Mouse (Mus musculus) embryo, embryonic 10.5 days (tissue): Measurements from ENCODE around the gene Cdt1.
A peak's percentile ranks its signal among the peaks of the same experiment; 100 is the strongest.

Source experiments
- DNase-seq: peaks from one replicate; pipeline ENCODE4 v3.0.0-alpha.2; 2015; ENCODE audit warnings: low spot score

Cdt1 gene

GRCm38 (mm10) chr8:122574264-122574663 lies 6.4 kb downstream of the Cdt1 start:
- no peak for DNase-seq

- no peak for DNase-seq
Observed at GRCm38 (mm10) chr8:122574667-122575251, 6.9 kb downstream of the Cdt1 start.

DNA sequence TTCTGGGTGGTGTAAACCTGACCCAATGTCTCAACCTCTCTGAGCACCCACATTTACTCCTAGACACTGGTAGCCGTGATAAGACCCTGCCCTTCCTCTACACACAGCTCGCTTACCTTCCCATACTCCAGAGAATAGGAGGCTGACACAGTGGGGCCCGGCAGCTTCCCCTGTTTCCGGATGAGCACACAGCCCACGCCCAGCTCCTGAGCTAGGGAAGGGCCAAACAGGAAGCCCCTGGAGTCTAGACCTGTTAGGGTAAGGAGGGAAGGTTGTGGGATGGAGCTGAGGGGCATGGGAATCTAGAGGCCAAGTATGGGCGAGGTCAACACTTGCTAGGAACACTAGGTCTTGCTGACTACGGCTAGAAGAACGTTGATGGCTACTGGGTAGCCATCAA lies 7.5 kb downstream of the Cdt1 start:
- DNase-seq = no peak

DNA sequence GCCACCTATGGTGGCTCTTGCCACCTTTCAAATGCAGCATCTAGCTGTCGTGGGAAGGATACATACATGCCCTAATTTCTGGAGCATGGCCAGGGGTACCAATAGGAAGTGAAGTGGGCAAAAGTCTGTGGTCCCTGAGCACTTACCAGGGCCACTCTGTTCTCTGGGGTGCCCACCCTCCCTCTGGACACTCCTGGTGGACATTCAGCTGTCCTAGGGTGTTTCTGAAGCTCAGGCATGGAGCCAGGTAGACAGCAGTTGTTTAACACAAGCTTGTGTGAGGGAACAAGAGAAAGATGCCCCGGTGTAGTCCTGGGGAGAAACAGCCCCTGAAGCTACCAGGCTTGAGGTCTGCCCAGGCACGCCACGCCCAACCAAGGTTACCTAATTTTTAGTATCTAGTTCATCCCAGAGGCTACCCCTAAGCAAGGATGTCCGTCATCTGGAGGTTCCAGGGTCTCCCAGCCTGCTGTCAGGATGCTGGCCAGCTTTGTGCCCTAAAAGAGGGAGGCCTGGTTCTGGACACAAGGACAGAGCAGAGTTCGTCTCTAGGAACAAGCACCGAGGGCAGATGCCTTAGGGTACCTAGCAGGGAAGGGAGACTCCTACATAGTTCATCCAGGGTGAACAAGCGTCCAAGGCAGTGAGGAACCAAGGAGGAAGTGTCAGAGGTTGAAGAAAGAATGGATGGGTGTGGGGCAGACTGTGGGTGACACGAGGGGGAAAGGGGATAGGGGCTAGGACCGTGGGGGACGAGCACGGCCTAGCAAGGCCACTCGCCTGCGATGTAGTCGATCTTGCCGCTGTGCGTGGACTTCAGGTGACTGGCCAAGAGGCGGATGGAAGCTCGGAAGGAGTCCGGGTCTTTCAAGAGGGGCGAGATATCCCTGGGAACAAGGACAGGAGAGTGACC lies 8.2 kb downstream of the Cdt1 start:
- DNase-seq = no peak

DNA sequence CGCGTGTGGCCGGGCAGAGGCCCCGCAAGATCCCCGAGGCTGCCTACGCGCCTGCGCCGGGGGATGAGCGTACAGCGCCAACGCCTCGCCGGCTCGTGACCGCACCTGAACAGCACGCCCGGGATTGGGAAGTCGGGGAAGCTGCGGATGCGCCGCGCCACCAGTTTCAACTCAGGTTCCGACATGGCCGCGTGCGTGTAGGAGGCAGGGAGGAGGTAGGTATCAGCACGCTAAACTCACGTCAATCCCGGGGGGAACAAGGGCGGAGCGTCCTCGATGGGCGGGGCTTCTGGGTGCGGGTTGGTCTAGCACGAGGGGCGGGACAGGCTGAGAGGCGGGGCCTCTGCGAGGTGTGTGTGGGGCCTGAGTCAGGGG lies 8.8 kb downstream of the Cdt1 start, which contains the start of gene Aprt:
Gene Aprt (minus strand): TSS at position 262 of the 375 bp plus-strand sequence.
- peak; percentile 98 for DNase-seq

DNA sequence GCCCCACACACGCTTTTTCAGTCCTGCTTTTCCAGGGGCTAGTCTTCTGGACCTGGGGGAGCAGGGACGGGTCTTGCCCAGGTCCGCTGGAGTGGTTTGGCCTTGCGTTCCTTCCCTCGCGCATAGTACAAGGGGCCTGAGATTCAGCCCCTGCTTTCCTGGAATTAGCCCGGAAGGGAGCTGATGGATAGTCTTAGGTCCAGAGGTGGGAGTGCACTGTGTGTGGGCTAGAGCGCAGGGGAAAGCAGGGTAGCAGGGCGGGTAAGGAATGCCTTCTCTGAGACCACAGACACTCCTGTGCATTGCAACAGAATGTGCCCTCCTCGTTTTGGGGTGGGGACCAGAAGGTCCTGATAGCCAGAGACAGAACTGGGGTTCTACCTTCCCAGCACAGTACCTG lies 9.3 kb downstream of the Cdt1 start:
- DNase-seq = no peak

DNA sequence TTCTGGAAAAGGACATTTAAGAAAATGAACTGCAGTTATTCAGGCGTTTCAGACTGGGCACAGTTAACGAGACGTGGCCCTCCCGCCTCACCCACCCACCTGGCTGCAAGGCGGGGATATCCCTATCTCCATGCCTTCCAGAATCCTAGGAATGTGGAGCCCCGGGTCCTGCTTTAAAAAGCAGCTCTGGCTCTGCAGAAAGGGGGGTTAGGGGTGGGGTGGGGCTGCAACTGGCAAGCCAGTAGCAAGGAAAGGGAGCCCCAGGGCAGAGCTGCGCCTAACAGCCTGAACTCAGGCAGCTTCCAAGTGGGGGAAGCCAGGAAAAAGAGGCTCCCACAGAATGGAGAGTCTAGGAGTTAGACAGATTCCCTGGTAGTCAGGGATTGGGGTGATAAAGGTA lies 11.4 kb downstream of the Cdt1 start:
- no peak for DNase-seq

GRCm38 (mm10) chr8:122580926-122581325 lies 13.1 kb downstream of the Cdt1 start:
- DNase-seq = no peak

- no peak for DNase-seq
Observed at GRCm38 (mm10) chr8:122584981-122585380, 17.2 kb downstream of the Cdt1 start.

GRCm38 (mm10) chr8:122585411-122585891 lies 17.6 kb downstream of the Cdt1 start:
- DNase-seq = no peak

DNA sequence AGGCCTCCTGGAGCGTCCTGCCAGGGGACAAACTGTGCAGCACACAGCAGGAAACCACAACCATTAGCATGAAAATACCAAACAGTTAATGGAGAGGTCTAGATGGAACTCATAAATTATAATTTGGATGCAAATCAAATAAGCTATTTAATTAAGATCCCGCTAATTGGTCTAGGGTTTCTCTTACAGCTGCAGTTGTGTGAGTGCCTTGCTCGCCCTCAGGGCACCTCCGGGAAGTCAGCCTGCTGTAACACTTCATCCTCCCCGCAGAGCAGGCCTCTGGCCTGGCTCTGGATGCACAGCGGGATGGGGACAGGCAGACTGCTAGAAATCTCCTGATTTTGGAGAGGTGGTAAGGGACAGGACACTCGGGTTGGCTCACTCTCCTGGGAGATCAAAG lies 18.4 kb downstream of the Cdt1 start:
- DNase-seq = no peak

DNA sequence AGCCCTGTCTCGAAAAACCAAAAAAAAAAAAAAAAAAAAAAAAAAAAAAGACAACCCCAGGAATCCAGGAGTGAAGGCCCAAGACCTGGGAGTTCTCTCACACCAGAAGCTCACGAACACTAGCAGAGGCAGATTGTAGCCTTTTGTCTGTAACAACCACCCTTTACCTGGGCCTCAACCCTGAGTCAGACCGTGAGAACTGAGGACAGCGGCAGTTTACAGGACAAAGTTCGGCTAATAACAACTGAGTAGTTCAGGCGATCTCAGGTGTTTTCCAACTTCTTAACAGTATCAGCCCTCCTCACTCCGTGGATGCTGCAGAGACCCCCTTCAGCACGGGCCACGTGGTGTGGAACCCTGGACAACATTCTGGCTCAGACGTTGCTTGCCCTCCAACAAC lies 18.9 kb downstream of the Cdt1 start:
- no peak for DNase-seq

GRCm38 (mm10) chr8:122593240-122593639 lies 25.4 kb downstream of the Cdt1 start:
- DNase-seq = no peak

DNA sequence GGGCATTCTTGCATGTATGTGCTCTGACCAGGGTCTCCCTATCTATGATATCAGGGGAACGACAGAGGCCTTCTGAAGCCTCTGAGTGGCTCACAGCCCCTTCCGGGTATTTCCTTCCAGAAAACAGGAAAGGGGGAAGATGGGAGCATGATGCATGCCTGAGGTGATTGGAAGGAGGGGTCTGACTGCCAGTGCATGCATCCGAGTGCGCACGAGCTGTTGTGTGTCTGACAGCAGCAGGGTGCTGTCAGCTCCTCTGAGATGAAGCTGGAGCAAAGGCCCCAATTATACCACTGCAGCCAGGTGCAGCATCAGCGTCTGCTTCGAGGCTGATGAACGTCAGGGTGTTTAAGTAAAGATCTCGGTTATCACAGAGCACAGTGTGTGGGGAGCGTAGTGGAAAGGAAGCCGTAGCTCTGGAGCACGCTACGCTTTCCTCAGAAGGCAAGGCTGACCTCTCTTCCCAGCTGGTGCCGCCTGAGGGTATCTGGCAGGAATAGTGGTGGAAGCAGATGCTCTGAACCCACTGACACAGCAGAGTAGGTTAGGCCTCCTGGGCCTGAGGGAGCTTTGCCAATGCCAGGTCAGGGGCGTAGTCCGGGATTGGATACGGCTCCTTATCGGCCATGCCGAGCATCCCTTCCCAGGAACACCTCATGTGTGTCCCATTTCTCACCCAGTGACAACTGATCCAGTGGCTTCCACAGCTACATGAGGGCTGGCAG lies 26.1 kb downstream of the Cdt1 start:
- DNase-seq = no peak

- no peak for DNase-seq
Observed at GRCm38 (mm10) chr8:122596031-122596430, 28.2 kb downstream of the Cdt1 start.

DNA sequence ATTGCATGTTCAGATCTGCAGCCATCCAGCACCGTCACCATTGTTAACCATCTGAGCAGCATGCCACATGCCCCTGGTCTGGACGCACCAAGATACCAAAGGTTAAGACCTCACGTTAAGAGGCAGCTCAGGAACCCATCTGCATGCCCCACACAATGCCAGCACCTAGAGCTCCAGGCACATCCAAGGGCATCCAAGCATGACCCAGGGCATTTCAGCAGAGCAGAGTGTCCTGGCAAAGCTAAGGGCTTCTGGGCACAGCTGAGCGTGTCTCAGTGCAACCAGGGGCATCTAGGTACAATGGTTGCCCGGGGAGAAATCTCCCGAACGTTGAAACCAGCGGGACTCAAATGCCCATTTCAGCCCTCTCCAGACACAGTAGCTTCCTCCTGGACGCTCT lies 32.9 kb downstream of the Cdt1 start:
- DNase-seq = no peak

- no peak for DNase-seq
Observed at GRCm38 (mm10) chr8:122604640-122605039, 36.8 kb downstream of the Cdt1 start.

DNA sequence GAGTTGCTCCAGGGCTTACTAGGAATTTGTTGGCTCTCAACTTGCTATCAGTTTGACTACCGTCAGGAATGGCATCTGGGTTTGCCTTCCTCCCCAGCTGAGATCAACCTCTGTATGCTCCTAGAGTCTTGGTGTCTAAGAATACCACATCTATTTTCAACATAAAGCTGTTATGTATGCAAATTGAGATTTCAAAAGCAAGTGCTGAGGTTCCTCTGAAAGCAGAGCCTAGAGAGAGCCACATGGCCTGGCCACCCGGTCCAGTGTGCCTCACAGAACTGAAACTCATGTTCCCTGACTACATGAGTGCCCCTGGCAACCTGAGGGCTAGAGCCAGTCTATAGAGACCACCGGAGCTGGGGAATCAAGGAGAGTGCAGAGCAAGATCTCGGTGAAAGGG lies 37.6 kb downstream of the Cdt1 start:
- no peak for DNase-seq

- no peak for DNase-seq
Observed at GRCm38 (mm10) chr8:122606810-122607209, 39.0 kb downstream of the Cdt1 start.

GRCm38 (mm10) chr8:122610209-122610608 lies 42.4 kb downstream of the Cdt1 start:
- no peak for DNase-seq

GRCm38 (mm10) chr8:122610612-122611277 lies 42.9 kb downstream of the Cdt1 start:
- no peak for DNase-seq
